Mouse (Mus musculus) liver, adult 2 months (tissue): ENCODE measurements around the gene Golga4. TPM values are rescaled to one million over a fixed set of nuclear protein-coding genes. Genes with fewer than 3 reads are reported as not detected.

Experiments used
- DNase-seq: peaks from one replicate; pipeline ENCODE4 v3.0.0-alpha.2; 2011; ENCODE audit warnings: low read depth, low spot score; ENCODE audit errors: extremely low read depth
- H3K27ac ChIP-seq: fragments of 200-500 bp; replicated peaks from 2 replicates; pipeline ENCODE4 v1.5.1; 2012; ENCODE audit warnings: low read depth, mild to moderate bottlenecking, control low read depth, inconsistent platforms, low read length; ENCODE audit not compliant: insufficient read depth
- H3K27me3 ChIP-seq: fragments of 200-500 bp; 2 replicates; pipeline ENCODE4 v1.6.1; 2012; ENCODE audit warnings: mild to moderate bottlenecking, moderate library complexity, low read length, inconsistent platforms; ENCODE audit not compliant: control insufficient read depth, insufficient read depth
- H3K36me3 ChIP-seq: fragments of 200-500 bp; 2 replicates; pipeline ENCODE4 v1.6.1; 2012; ENCODE audit warnings: low read length, inconsistent platforms; ENCODE audit not compliant: control insufficient read depth, insufficient read depth
- H3K4me1 ChIP-seq: fragments of 200-500 bp; 2 replicates; pipeline ENCODE4 v1.6.1; 2011; ENCODE audit warnings: low read length; ENCODE audit not compliant: control insufficient read depth, insufficient read depth
- H3K4me3 ChIP-seq: fragments of 200-500 bp; 2 replicates; pipeline ENCODE4 v1.5.1; 2011; ENCODE audit warnings: low read depth, mild to moderate bottlenecking, control low read depth, low read length, moderate library complexity; ENCODE audit not compliant: insufficient read depth
- H3K79me2 ChIP-seq: fragments of 200-500 bp; 2 replicates; pipeline ENCODE4 v1.6.1; 2012; ENCODE audit warnings: inconsistent platforms, mild to moderate bottlenecking, low read length, moderate library complexity; ENCODE audit not compliant: control insufficient read depth, insufficient read depth
- H3K9ac ChIP-seq: fragments of 200-500 bp; 2 replicates; pipeline ENCODE4 v1.6.1; 2012; ENCODE audit warnings: low read depth, mild to moderate bottlenecking, control low read depth, inconsistent platforms, low read length
- CTCF ChIP-seq: fragments of 200-500 bp; IDR thresholded peaks from 2 replicates; pipeline ENCODE4 v1.5.1; 2011; ENCODE audit warnings: low read depth, low read length, control low read depth
- POLR2A ChIP-seq: fragments of 200-500 bp; IDR thresholded peaks from 2 replicates; pipeline ENCODE4 v1.6.1; 2011; ENCODE audit warnings: low read length, control low read depth; ENCODE audit not compliant: insufficient read depth; ENCODE audit errors: extremely low read depth
- WGBS: fragments of 180-500 bp; shearing (Covaris S2); methylation state at CpG from one replicate; pipeline ENCODE4 v1.1.7; 2018; 5-methylcytosine and 5-hydroxymethylcytosine counted together
- polyA plus RNA-seq: library from polyadenylated mRNA; depleted of rRNA; stranded (reverse); fragments of >200 nt; gene quantifications from 2 replicates; pipeline ENCODE4 v1.2.3, GENCODE M21; 2012
- total RNA-seq: library from RNA; depleted of rRNA; stranded (reverse); fragments of >200 nt; gene quantifications from 2 replicates; pipeline ENCODE4 v1.2.3, GENCODE M21; 2014

Golga4 gene
- total and polyA plus RNA-seq, 2 experiments = 9.0 to 47.3 TPM

- Histone ChIP-seq H3K4me1 (peaks cover 11% of the 10 kb centered on the region), H3K27ac (no peak overlapping the region), H3K4me3 (no peak overlapping the region), H3K79me2 (no peaks in the 10 kb centered on the region), H3K36me3 (no peaks in the 10 kb centered on the region), H3K9ac (no peak overlapping the region), H3K27me3 (peaks cover 14% of the 10 kb centered on the region; the same call in 1 of the 2 replicates)
- WGBS = 88% methylated on average over 4 of the region's 4 CpGs
- no peak for DNase-seq
- TF ChIP-seq CTCF (no peak), POLR2A (no peak)
These were observed 14.9 kb upstream of the Golga4 start for GRCm38 (mm10) chr9:118491195-118491594.

GRCm38 (mm10) chr9:118492932-118493698, 13.0 kb upstream of the Golga4 start:
- Histone ChIP-seq H3K4me3 (no peak overlapping the region), H3K27ac (no peak overlapping the region), H3K4me1 (peaks cover 6% of the 10 kb centered on the region), H3K9ac (no peak overlapping the region), H3K79me2 (no peaks in the 10 kb centered on the region), H3K27me3 (peaks cover under 1% of the 10 kb centered on the region; the same call in 1 of the 2 replicates), H3K36me3 (no peaks in the 10 kb centered on the region)
- TF ChIP-seq POLR2A (no peak), CTCF (no peak)
- WGBS = 76% methylated on average over 8 of the region's 8 CpGs
- no peak for DNase-seq

- no peak for DNase-seq
- H3K27ac ChIP-seq = no peak overlapping the region
- no peaks in the 10 kb centered on the region for H3K79me2 ChIP-seq
- TF ChIP-seq CTCF = peak; percentile 21; the same call in 1 of the 2 replicates
- TF ChIP-seq POLR2A = no peak
- no peaks in the 10 kb centered on the region for H3K27me3 ChIP-seq
- no peaks in the 10 kb centered on the region for H3K36me3 ChIP-seq
- no peak overlapping the region for H3K9ac ChIP-seq
- WGBS = 93% methylated on average over 5 of the region's 5 CpGs
- H3K4me3 ChIP-seq = no peak overlapping the region
- peaks cover 3% of the 10 kb centered on the region; the same call in 1 of the 2 replicates for H3K4me1 ChIP-seq
These were observed 12.0 kb upstream of the Golga4 start for GRCm38 (mm10) chr9:118494106-118494505.

GRCm38 (mm10) chr9:118495933-118496332, 10.1 kb upstream of the Golga4 start:
- H3K27ac ChIP-seq = no peak overlapping the region
- no peaks in the 10 kb centered on the region for H3K79me2 ChIP-seq
- 86% methylated on average over 3 of the region's 3 CpGs for WGBS
- H3K36me3 ChIP-seq = no peaks in the 10 kb centered on the region
- TF ChIP-seq CTCF = no peak
- no peak for TF ChIP-seq POLR2A
- no peaks in the 10 kb centered on the region for H3K27me3 ChIP-seq
- DNase-seq = no peak
- no peak overlapping the region for H3K4me3 ChIP-seq
- no peak overlapping the region for H3K9ac ChIP-seq
- no peaks in the 10 kb centered on the region for H3K4me1 ChIP-seq

GRCm38 (mm10) chr9:118496952-118497351, 9.1 kb upstream of the Golga4 start:
- no peaks in the 10 kb centered on the region for H3K27me3 ChIP-seq
- no peak overlapping the region for H3K27ac ChIP-seq
- no peaks in the 10 kb centered on the region for H3K4me1 ChIP-seq
- TF ChIP-seq POLR2A (no peak), CTCF (no peak)
- DNase-seq = no peak
- no peaks in the 10 kb centered on the region for H3K36me3 ChIP-seq
- H3K4me3 ChIP-seq = no peak overlapping the region
- H3K9ac ChIP-seq = no peak overlapping the region
- 61% methylated on average over 3 of the region's 3 CpGs for WGBS
- no peaks in the 10 kb centered on the region for H3K79me2 ChIP-seq

GRCm38 (mm10) chr9:118498061-118498460, 8.0 kb upstream of the Golga4 start:
- Histone ChIP-seq H3K27me3 (no peaks in the 10 kb centered on the region), H3K4me1 (no peaks in the 10 kb centered on the region), H3K27ac (no peak overlapping the region), H3K79me2 (no peaks in the 10 kb centered on the region), H3K4me3 (no peak overlapping the region), H3K36me3 (no peaks in the 10 kb centered on the region), H3K9ac (no peak overlapping the region)
- DNase-seq = no peak
- 74% methylated on average over 7 of the region's 7 CpGs for WGBS
- no peak for TF ChIP-seq CTCF
- TF ChIP-seq POLR2A = no peak
